Mouse (Mus musculus): ENCODE measurements around the gene Gm37419. TPM values are rescaled to one million over a fixed set of nuclear protein-coding genes. Genes with fewer than 3 reads are reported as not detected.
A peak's percentile ranks its signal among the peaks of the same experiment; 100 is the strongest.

Gene Gm37419
- total RNA-seq (2022), result not detected

GRCm38 (mm10) chr16:23988466-23989208, at the start of gene Gm37419, which contains the start of gene Bcl6:
Gene Gm37419, plus strand, starts transcription at chr16:23988482.
Gene Bcl6, minus strand, starts transcription at chr16:23988852.
- DNase-seq (ENCODE audit: low spot score), result peak; percentile 88

GRCm38 (mm10) chr16:23944801-23945200, 43.5 kb upstream of the Gm37419 start:
- no peak for DNase-seq (ENCODE audit: low spot score)

GRCm38 (mm10) chr16:23947654-23948053, 40.6 kb upstream of the Gm37419 start:
- DNase-seq (ENCODE audit: low spot score), result no peak

GRCm38 (mm10) chr16:23952101-23952727, 36.1 kb upstream of the Gm37419 start:
- DNase-seq (ENCODE audit: low spot score), result no peak

GRCm38 (mm10) chr16:23953189-23953958, 34.9 kb upstream of the Gm37419 start:
- peak; percentile 68 for DNase-seq (ENCODE audit: low spot score)

- no peak for DNase-seq (ENCODE audit: low spot score)
These were observed 34.4 kb upstream of the Gm37419 start for GRCm38 (mm10) chr16:23953959-23954260.

- DNase-seq (ENCODE audit: low spot score), result no peak
These were observed 29.3 kb upstream of the Gm37419 start for GRCm38 (mm10) chr16:23958938-23959337.

GRCm38 (mm10) chr16:23962401-23962800, 25.9 kb upstream of the Gm37419 start:
- DNase-seq (ENCODE audit: low spot score), result peak; percentile 36

GRCm38 (mm10) chr16:23963896-23964668, 24.2 kb upstream of the Gm37419 start:
- DNase-seq (ENCODE audit: low spot score), result no peak

- DNase-seq (ENCODE audit: low spot score), result no peak
These were observed 23.4 kb upstream of the Gm37419 start for GRCm38 (mm10) chr16:23964706-23965367.

- no peak for DNase-seq (ENCODE audit: low spot score)
These were observed 22.2 kb upstream of the Gm37419 start for GRCm38 (mm10) chr16:23966066-23966465.

GRCm38 (mm10) chr16:23967301-23967700, 21.0 kb upstream of the Gm37419 start:
- DNase-seq (ENCODE audit: low spot score), result no peak

GRCm38 (mm10) chr16:23968888-23969287, 19.4 kb upstream of the Gm37419 start:
- DNase-seq (ENCODE audit: low spot score), result no peak

- DNase-seq (ENCODE audit: low spot score), result no peak
These were observed 18.4 kb upstream of the Gm37419 start for GRCm38 (mm10) chr16:23969919-23970318.

- no peak for DNase-seq (ENCODE audit: low spot score)
These were observed 16.0 kb upstream of the Gm37419 start for GRCm38 (mm10) chr16:23972126-23972740.

GRCm38 (mm10) chr16:23972901-23973300, 15.4 kb upstream of the Gm37419 start:
- no peak for DNase-seq (ENCODE audit: low spot score)

- no peak for DNase-seq (ENCODE audit: low spot score)
These were observed 14.5 kb upstream of the Gm37419 start for GRCm38 (mm10) chr16:23973635-23974367.

- DNase-seq (ENCODE audit: low spot score), result no peak
These were observed 12.1 kb upstream of the Gm37419 start for GRCm38 (mm10) chr16:23976196-23976595.

GRCm38 (mm10) chr16:23977732-23978131, 10.6 kb upstream of the Gm37419 start:
- no peak for DNase-seq (ENCODE audit: low spot score)

GRCm38 (mm10) chr16:23978495-23978894, 9.8 kb upstream of the Gm37419 start:
- no peak for DNase-seq (ENCODE audit: low spot score)

All from heart, adult 8-10 months (tissue).